Mouse (Mus musculus) embryonic facial prominence, embryonic 14.5 days (tissue): Measurements from ENCODE around the gene Znrf3. TPM values are rescaled to one million over a fixed set of nuclear protein-coding genes. Genes with fewer than 3 reads are reported as not detected.

Source experiments
- ATAC-seq: fragments of 200-750 bp; cut with Nextera tagmentation; 2 replicates; pipeline ENCODE4 v1.8.0; 2017; ENCODE audit warnings: low read depth, moderate number of reproducible peaks, moderate TSS enrichment
- DNase-seq: peaks from one replicate; pipeline ENCODE4 v3.0.0-alpha.2; 2015; ENCODE audit warnings: low spot score
- H3K27ac ChIP-seq: fragments of 300-500 bp; sonication (generic); replicated peaks from 2 replicates; pipeline ENCODE4 v1.5.1; 2014; ENCODE audit warnings: low read depth, mild to moderate bottlenecking, low read length, moderate library complexity
- H3K27me3 ChIP-seq: fragments of 300-500 bp; sonication (generic); replicated peaks from 2 replicates; pipeline ENCODE4 v1.6.1; 2014; ENCODE audit warnings: low read length; ENCODE audit not compliant: control insufficient read depth, insufficient read depth
- H3K36me3 ChIP-seq: fragments of 300-500 bp; sonication (generic); 2 replicates; pipeline ENCODE4 v1.6.1; 2014; ENCODE audit warnings: low read length, mixed read lengths; ENCODE audit not compliant: control insufficient read depth, insufficient read depth
- H3K4me1 ChIP-seq: fragments of 300-500 bp; sonication (generic); 2 replicates; pipeline ENCODE4 v1.6.1; 2014; ENCODE audit warnings: antibody characterized with exemption, low read length; ENCODE audit not compliant: control insufficient read depth, insufficient read depth
- H3K4me2 ChIP-seq: fragments of 300-500 bp; sonication (generic); 2 replicates; pipeline ENCODE4 v1.6.1; 2014; ENCODE audit warnings: low read depth, mild to moderate bottlenecking, low read length, moderate library complexity, mixed read lengths
- H3K4me3 ChIP-seq: fragments of 300-500 bp; sonication (generic); 2 replicates; pipeline ENCODE4 v1.5.1; 2014; ENCODE audit warnings: low read depth, mild to moderate bottlenecking, low read length
- H3K9ac ChIP-seq: fragments of 300-500 bp; sonication (generic); 2 replicates; pipeline ENCODE4 v1.6.1; 2014; ENCODE audit warnings: low read depth, mild to moderate bottlenecking, low read length, moderate library complexity, mixed read lengths
- H3K9me3 ChIP-seq: fragments of 300-500 bp; sonication (generic); 2 replicates; pipeline ENCODE4 v1.6.1; 2016; ENCODE audit warnings: low read length; ENCODE audit not compliant: control insufficient read depth
- WGBS: fragments of 180-500 bp; shearing (Covaris S2); extraction: QIAGEN DNeasy Blood & Tissue Kit; methylation state at CpG from one replicate; pipeline ENCODE4 v1.1.7; 2014; 5-methylcytosine and 5-hydroxymethylcytosine counted together
- polyA plus RNA-seq: library from polyadenylated mRNA; unstranded; fragments of >200 nt; fragmentation: Nextera tagmentation; extraction: Ambion mirVana; gene quantifications from 2 replicates; pipeline ENCODE4 v1.2.1, GENCODE M21; 2014

Gene Znrf3
- polyA plus RNA-seq, 1 experiment from 2014 or later = 9.2 TPM

- Histone ChIP-seq H3K27me3 (no peaks in the 10 kb centered on the region), H3K4me3 (no peak overlapping the region), H3K4me2 (no peak overlapping the region), H3K36me3 (peaks cover 34% of the 10 kb centered on the region), H3K27ac (no peak overlapping the region), H3K9ac (no peak overlapping the region), H3K4me1 (no peaks in the 10 kb centered on the region), H3K9me3 (no peaks in the 10 kb centered on the region)
- ATAC-seq = no peak
- WGBS = 62% methylated on average over 4 of the region's 4 CpGs
- peak; percentile 63 for DNase-seq
These were observed 154.6 kb downstream of the Znrf3 start for GRCm38 (mm10) chr11:5289826-5290580.

- H3K4me1 ChIP-seq = no peaks in the 10 kb centered on the region
- H3K9me3 ChIP-seq = no peaks in the 10 kb centered on the region
- no peak overlapping the region for H3K9ac ChIP-seq
- WGBS = 93% methylated on average over 2 of the region's 2 CpGs
- no peak overlapping the region for H3K27ac ChIP-seq
- no peak overlapping the region for H3K4me2 ChIP-seq
- H3K27me3 ChIP-seq = no peaks in the 10 kb centered on the region
- DNase-seq = no peak
- peaks cover 81% of the 10 kb centered on the region for H3K36me3 ChIP-seq
- H3K4me3 ChIP-seq = no peak overlapping the region
- no peak for ATAC-seq
These were observed 160.7 kb downstream of the Znrf3 start for GRCm38 (mm10) chr11:5283987-5284386.

- no peak overlapping the region for H3K4me2 ChIP-seq
- ATAC-seq (peak; percentile 35), DNase-seq (no peak)
- no peaks in the 10 kb centered on the region for H3K4me1 ChIP-seq
- peaks cover 56% of the 10 kb centered on the region for H3K36me3 ChIP-seq
- H3K27me3 ChIP-seq = no peaks in the 10 kb centered on the region
- 91% methylated on average over 6 of the region's 7 CpGs for WGBS
- no peak overlapping the region for H3K9ac ChIP-seq
- H3K4me3 ChIP-seq = no peak overlapping the region
- no peak overlapping the region for H3K27ac ChIP-seq
- no peaks in the 10 kb centered on the region for H3K9me3 ChIP-seq
These were observed 163.7 kb downstream of the Znrf3 start for GRCm38 (mm10) chr11:5280932-5281331.

- Histone ChIP-seq H3K27ac (no peak overlapping the region), H3K4me2 (no peak overlapping the region), H3K36me3 (peaks cover 34% of the 10 kb centered on the region), H3K27me3 (no peaks in the 10 kb centered on the region), H3K4me3 (no peak overlapping the region), H3K4me1 (no peaks in the 10 kb centered on the region), H3K9ac (no peak overlapping the region), H3K9me3 (no peaks in the 10 kb centered on the region)
- DNase-seq (no peak), ATAC-seq (no peak)
- WGBS = 65% methylated on average over 2 of the region's 2 CpGs
These were observed 166.2 kb downstream of the Znrf3 start for GRCm38 (mm10) chr11:5278463-5278862.

GRCm38 (mm10) chr11:5277307-5277971 is 167.2 kb downstream of the Znrf3 start:
- no peak overlapping the region for H3K4me3 ChIP-seq
- ATAC-seq (no peak), DNase-seq (peak; percentile 71)
- H3K27ac ChIP-seq = peak overlapping the region; percentile 21; the same call in 1 of the 2 replicates
- H3K36me3 ChIP-seq = peaks cover 24% of the 10 kb centered on the region
- H3K9me3 ChIP-seq = no peaks in the 10 kb centered on the region
- H3K9ac ChIP-seq = no peak overlapping the region
- no peaks in the 10 kb centered on the region for H3K4me1 ChIP-seq
- 65% methylated on average over 5 of the region's 5 CpGs for WGBS
- H3K4me2 ChIP-seq = no peak overlapping the region
- H3K27me3 ChIP-seq = no peaks in the 10 kb centered on the region

- 0 out of 2 replicates have a peak, but pooled peaks cover 3% of the 10 kb centered on the region for H3K36me3 ChIP-seq
- H3K4me3 ChIP-seq = no peak overlapping the region
- 80% methylated on average over 4 of the region's 4 CpGs for WGBS
- H3K4me1 ChIP-seq = peaks cover 12% of the 10 kb centered on the region
- DNase-seq = no peak
- no peaks in the 10 kb centered on the region for H3K9me3 ChIP-seq
- H3K27ac ChIP-seq = no peak overlapping the region
- no peak for ATAC-seq
- H3K9ac ChIP-seq = no peak overlapping the region
- no peak overlapping the region for H3K4me2 ChIP-seq
- H3K27me3 ChIP-seq = no peaks in the 10 kb centered on the region
These were observed 169.4 kb downstream of the Znrf3 start for GRCm38 (mm10) chr11:5275216-5275615.

- Histone ChIP-seq H3K4me1 (peaks cover 12% of the 10 kb centered on the region), H3K4me3 (no peak overlapping the region), H3K36me3 (no peaks in the 10 kb centered on the region), H3K27ac (no peak overlapping the region), H3K9me3 (no peaks in the 10 kb centered on the region), H3K4me2 (no peak overlapping the region), H3K27me3 (no peaks in the 10 kb centered on the region), H3K9ac (no peak overlapping the region)
- no peak for ATAC-seq
- no peak for DNase-seq
- WGBS = 82% methylated on average over 9 of the region's 9 CpGs
These were observed 172.0 kb downstream of the Znrf3 start for GRCm38 (mm10) chr11:5272536-5273234.

- 47% methylated on average over 4 of the region's 4 CpGs for WGBS
- Histone ChIP-seq H3K36me3 (no peaks in the 10 kb centered on the region), H3K9ac (no peak overlapping the region)
These were observed 172.6 kb downstream of the Znrf3 start for GRCm38 (mm10) chr11:5272066-5272360.

More at GRCm38 (mm10) chr11:5272066-5272360, 172.6 kb downstream of the Znrf3 start:
- Histone ChIP-seq H3K9me3 (no peaks in the 10 kb centered on the region), H3K27ac (0 out of 2 replicates have a peak overlapping the region, but pooled peaks have one; percentile 12), H3K27me3 (no peaks in the 10 kb centered on the region), H3K4me1 (peaks cover 12% of the 10 kb centered on the region), H3K4me2 (no peak overlapping the region), H3K4me3 (no peak overlapping the region)
- ATAC-seq (no peak), DNase-seq (no peak)
